Mouse (Mus musculus): ENCODE data around the gene 2300009A05Rik. TPM values are rescaled to one million over a fixed set of nuclear protein-coding genes. Genes with fewer than 3 reads are reported as not detected.

The 2300009A05Rik gene
- polyA plus RNA-seq, 1 experiment, result 36.0 TPM

DNA sequence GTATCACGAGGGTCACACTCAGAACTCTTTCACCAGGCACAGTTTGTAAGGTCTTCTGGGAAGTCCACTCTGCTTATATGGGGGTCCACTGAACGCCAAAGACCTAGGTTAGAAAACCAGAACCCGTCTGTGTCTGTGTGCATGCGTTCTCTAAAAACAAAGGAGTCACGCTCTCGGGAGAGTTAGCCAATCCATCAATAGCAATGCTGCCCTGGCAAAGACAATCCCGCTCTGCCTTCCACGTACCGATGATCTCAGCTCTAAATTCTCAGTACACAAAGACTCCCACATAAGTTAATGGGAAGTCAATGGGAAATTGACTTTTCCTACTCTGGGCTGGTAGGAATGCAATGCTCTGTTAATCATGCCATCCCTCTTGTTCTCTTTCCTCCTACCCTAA is 42.8 kb downstream of the 2300009A05Rik start:
- DNase-seq, result no peak
- WGBS, result 76% methylated on average over 9 of the region's 9 CpGs
- TF ChIP-seq POLR2A (IDR thresholded peaks at IDR 0.05; ENCODE audit: borderline replicate concordance, extremely low read depth, low read depth, low read length), result no peak
- no peak for TF ChIP-seq CTCF (IDR thresholded peaks at IDR 0.05; ENCODE audit: insufficient read depth, low read length)
- H3K4me3 ChIP-seq (replicated peaks; ENCODE audit: extremely low read depth, low read depth, low read length), result no peak overlapping the region
- H3K4me1 ChIP-seq (ENCODE audit: control insufficient read depth, insufficient read depth, low read length), result no peaks in the 10 kb centered on the region

DNA sequence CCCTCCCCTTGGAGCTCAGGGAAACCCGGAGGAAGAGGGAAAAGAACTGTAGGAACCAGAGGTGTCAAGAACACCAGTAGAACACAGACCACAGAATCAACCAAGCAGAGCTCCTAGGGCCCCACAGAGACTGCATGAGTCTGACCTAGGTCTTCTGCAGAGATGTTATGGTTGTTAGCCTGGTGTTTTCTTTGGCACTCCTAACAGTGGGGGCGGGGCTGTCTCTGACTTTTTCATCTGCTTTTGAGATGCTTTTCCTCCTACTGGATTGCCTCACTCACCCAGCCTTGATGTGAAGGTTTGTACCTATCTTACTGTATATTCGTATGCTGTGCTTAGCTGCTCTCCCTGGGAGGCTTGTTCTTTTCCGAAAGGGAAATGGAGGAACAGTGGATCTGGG is 44.9 kb downstream of the 2300009A05Rik start:
- Histone ChIP-seq H3K4me3 (replicated peaks; ENCODE audit: extremely low read depth, low read depth, low read length) (no peak overlapping the region), H3K4me1 (ENCODE audit: control insufficient read depth, insufficient read depth, low read length) (no peaks in the 10 kb centered on the region; the same call in none of the 2 replicates)
- no peak for TF ChIP-seq CTCF (IDR thresholded peaks at IDR 0.05; ENCODE audit: insufficient read depth, low read length)
- TF ChIP-seq POLR2A (IDR thresholded peaks at IDR 0.05; ENCODE audit: borderline replicate concordance, extremely low read depth, low read depth, low read length), result no peak
- no peak for DNase-seq
- WGBS, result 79% methylated on average over 4 of the region's 4 CpGs

DNA sequence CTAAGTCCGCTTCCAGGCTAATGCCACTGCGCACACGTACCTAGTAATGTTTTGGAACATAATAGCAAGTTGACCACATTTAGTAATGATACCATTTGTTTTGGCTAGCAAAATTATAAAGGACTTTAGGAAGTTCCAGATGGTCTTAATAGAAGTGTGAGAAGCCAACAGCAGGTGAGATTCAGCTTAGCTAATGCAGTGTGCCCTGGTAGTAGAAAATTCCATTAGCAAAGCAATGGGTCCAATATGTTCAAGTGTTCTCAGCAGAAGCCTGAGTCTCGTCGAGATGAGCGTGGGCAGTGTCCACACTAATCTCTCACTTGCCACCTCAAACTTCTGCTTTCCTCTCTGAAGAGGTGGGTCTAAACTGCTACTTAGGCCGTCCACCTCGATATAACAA is 49.0 kb downstream of the 2300009A05Rik start:
- TF ChIP-seq CTCF (IDR thresholded peaks at IDR 0.05; ENCODE audit: insufficient read depth, low read length) (no peak), POLR2A (IDR thresholded peaks at IDR 0.05; ENCODE audit: borderline replicate concordance, extremely low read depth, low read depth, low read length) (no peak)
- Histone ChIP-seq H3K4me1 (ENCODE audit: control insufficient read depth, insufficient read depth, low read length) (no peaks in the 10 kb centered on the region; the same call in none of the 2 replicates), H3K4me3 (replicated peaks; ENCODE audit: extremely low read depth, low read depth, low read length) (no peak overlapping the region)
- no peak for DNase-seq
- WGBS, result 90% methylated on average over 8 of the region's 8 CpGs

GRCm38 (mm10) chr9:63349241-63349640 is 49.8 kb downstream of the 2300009A05Rik start:
- no peak for DNase-seq
- 87% methylated on average over 3 of the region's 3 CpGs for WGBS
- no peaks in the 10 kb centered on the region; the same call in none of the 2 replicates for H3K4me1 ChIP-seq (ENCODE audit: control insufficient read depth, insufficient read depth, low read length)
- no peak overlapping the region for H3K4me3 ChIP-seq (replicated peaks; ENCODE audit: extremely low read depth, low read depth, low read length)
- TF ChIP-seq CTCF (IDR thresholded peaks at IDR 0.05; ENCODE audit: insufficient read depth, low read length) (no peak), POLR2A (IDR thresholded peaks at IDR 0.05; ENCODE audit: borderline replicate concordance, extremely low read depth, low read depth, low read length) (no peak)

GRCm38 (mm10) chr9:63348146-63348545 is 50.9 kb downstream of the 2300009A05Rik start:
- Histone ChIP-seq H3K4me1 (ENCODE audit: control insufficient read depth, insufficient read depth, low read length) (no peaks in the 10 kb centered on the region; the same call in none of the 2 replicates), H3K4me3 (replicated peaks; ENCODE audit: extremely low read depth, low read depth, low read length) (no peak overlapping the region)
- TF ChIP-seq POLR2A (IDR thresholded peaks at IDR 0.05; ENCODE audit: borderline replicate concordance, extremely low read depth, low read depth, low read length), result no peak
- TF ChIP-seq CTCF (IDR thresholded peaks at IDR 0.05; ENCODE audit: insufficient read depth, low read length), result no peak
- no peak for DNase-seq
- WGBS, result 65% methylated on average over 1 of the region's 1 CpGs

DNA sequence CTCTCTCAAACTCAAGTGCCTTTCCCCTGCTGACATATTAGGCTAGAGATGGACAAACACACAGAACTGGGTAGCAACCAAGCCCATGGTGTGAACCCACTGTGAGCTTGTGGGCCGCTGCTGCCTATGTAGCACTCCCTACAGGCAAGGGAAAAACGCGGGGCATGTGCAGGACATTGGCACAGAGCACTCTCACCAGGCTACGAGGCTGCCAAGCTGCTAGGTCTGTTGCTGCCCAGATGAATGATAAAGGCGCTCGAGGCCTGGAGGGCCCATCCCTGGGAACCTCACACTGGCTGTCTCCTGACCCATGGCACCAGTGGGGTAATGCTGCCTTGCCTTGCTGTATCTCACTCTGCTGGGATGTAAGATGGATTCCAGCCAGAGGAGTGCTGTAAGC is 53.0 kb downstream of the 2300009A05Rik start:
- 81% methylated on average over 6 of the region's 6 CpGs for WGBS
- TF ChIP-seq CTCF (IDR thresholded peaks at IDR 0.05; ENCODE audit: insufficient read depth, low read length), result no peak
- TF ChIP-seq POLR2A (IDR thresholded peaks at IDR 0.05; ENCODE audit: borderline replicate concordance, extremely low read depth, low read depth, low read length), result no peak
- DNase-seq, result no peak
- H3K4me1 ChIP-seq (ENCODE audit: control insufficient read depth, insufficient read depth, low read length), result no peaks in the 10 kb centered on the region; the same call in none of the 2 replicates
- no peak overlapping the region for H3K4me3 ChIP-seq (replicated peaks; ENCODE audit: extremely low read depth, low read depth, low read length)

Other genes starting within 250 kb of the 2300009A05Rik start
- gene Map2k5, start 21.3 kb downstream of the 2300009A05Rik start, polyA plus RNA-seq (2012; rRNA removed), result 38.0 and 45.8 TPM in 2 replicates
- 0.07 and 0.11 TPM in 2 replicates for gene Iqch, start 203.2 kb upstream of the 2300009A05Rik start, polyA plus RNA-seq (2012; rRNA removed)
- gene Aagab, start 203.4 kb upstream of the 2300009A05Rik start, polyA plus RNA-seq (2012; rRNA removed), result 9.5 and 10.9 TPM in 2 replicates